Mouse (Mus musculus) liver, embryonic 14 days (tissue): ENCODE measurements around the gene Cd24a. TPM values are rescaled to one million over a fixed set of nuclear protein-coding genes. Genes with fewer than 3 reads are reported as not detected.

ENCODE experiments used
- polyA plus RNA-seq: library from polyadenylated mRNA; depleted of rRNA; stranded (reverse); fragments of >200 nt; gene quantifications from 2 replicates; pipeline ENCODE4 v1.2.3, GENCODE M21; 2012; rRNA removed

Cd24a gene
- 880 and 1,108 TPM in 2 replicates for polyA plus RNA-seq

DNA sequence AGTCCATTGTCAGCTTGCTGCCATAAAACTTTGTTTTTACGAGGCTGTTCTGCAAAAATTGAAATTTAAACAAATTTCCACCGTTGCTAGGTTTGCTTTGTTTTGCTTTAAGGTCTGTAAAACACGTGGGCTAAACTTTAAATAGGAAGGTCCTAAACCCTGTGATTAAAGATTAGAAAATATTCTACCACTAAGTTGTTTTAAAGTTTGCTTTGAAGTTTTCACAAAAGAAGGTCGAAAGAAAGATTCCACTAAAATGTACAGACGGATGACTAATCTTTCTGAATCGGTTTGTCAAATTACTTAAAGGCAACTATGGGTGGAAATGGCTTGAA, at the start of gene Cd24a:
Gene Cd24a, plus strand, starts transcription at position 288 of the 335 bp plus-strand sequence.

GRCm38 (mm10) chr10:43540442-43541152, 37.5 kb upstream of the Cd24a start, which contains the start of gene 1700021F05Rik:
Gene 1700021F05Rik (minus strand): TSS chr10:43540994.

Other genes with a start within 250 kb of the Cd24a start
- 2.1 and 2.2 TPM in 2 replicates for gene Bend3, start 99.5 kb upstream of the Cd24a start, polyA plus RNA-seq
- 6.4 and 13.2 TPM in 2 replicates for gene Gm9803, start 54.2 kb upstream of the Cd24a start, polyA plus RNA-seq
- 9.7 and 13.6 TPM in 2 replicates for gene 1700021F05Rik, start 37.3 kb upstream of the Cd24a start, polyA plus RNA-seq